Mouse (Mus musculus) myocyte (in vitro differentiated cells): ENCODE data around the gene Hnrnpf. TPM values are rescaled to one million over a fixed set of nuclear protein-coding genes. Genes with fewer than 3 reads are reported as not detected.

ENCODE experiments used
- H3K27me3 ChIP-seq: one replicate; pipeline ENCODE4 v1.6.1; 2011; ENCODE audit not compliant: control insufficient read depth, insufficient read depth, insufficient read length
- H3K36me3 ChIP-seq: one replicate; pipeline ENCODE4 v1.6.1; 2011; ENCODE audit not compliant: control insufficient read depth, insufficient read depth
- H3K4me2 ChIP-seq: one replicate; pipeline ENCODE4 v1.6.1; 2011; ENCODE audit warnings: low read depth, control low read depth
- H3K4me3 ChIP-seq: one replicate; pipeline ENCODE4 v1.5.1; 2011; ENCODE audit warnings: mild to moderate bottlenecking, control low read depth, moderate library complexity
- H3K79me2 ChIP-seq: one replicate; pipeline ENCODE4 v1.6.1; 2011; ENCODE audit not compliant: control insufficient read depth, insufficient read depth
- H3ac ChIP-seq: one replicate; pipeline ENCODE4 v1.6.1; 2011; ENCODE audit not compliant: control insufficient read depth, insufficient read length
- CEBPB ChIP-seq: IDR thresholded peaks from 2 replicates; pipeline ENCODE4 v1.6.1; 2011; ENCODE audit warnings: mild to moderate bottlenecking, moderate library complexity; ENCODE audit not compliant: poor library complexity, insufficient read depth, severe bottlenecking
- E2F4 ChIP-seq: IDR thresholded peaks from one replicate; pipeline ENCODE4 v1.6.1; 2011; ENCODE audit warnings: mild to moderate bottlenecking, control low read depth, moderate library complexity; ENCODE audit not compliant: insufficient read depth
- MAX ChIP-seq: IDR thresholded peaks from one replicate; pipeline ENCODE4 v1.6.1; 2011; ENCODE audit warnings: low read depth, mild to moderate bottlenecking, control low read depth
- MYOD1 ChIP-seq, 3 experiments: IDR thresholded peaks; one replicate each; pipeline ENCODE4 v1.6.1; 2011; ENCODE audit warnings: control low read depth in 2 of 3, low read depth in 2 of 3, mild to moderate bottlenecking in 2 of 3, moderate library complexity in 1 of 3; ENCODE audit not compliant: insufficient read length in 2 of 3, control insufficient read depth in 1 of 3
- MYOG ChIP-seq, 3 experiments: IDR thresholded peaks; one replicate each; pipeline ENCODE4 v1.6.1; 2011; ENCODE audit warnings: control low read depth in 2 of 3, low read depth in 2 of 3, mild to moderate bottlenecking in 2 of 3; ENCODE audit not compliant: insufficient read length in 2 of 3, control insufficient read depth in 1 of 3, insufficient read depth in 1 of 3
- POLR2A ChIP-seq: IDR thresholded peaks from one replicate; pipeline ENCODE4 v1.6.1; 2011; ENCODE audit warnings: low read depth, mild to moderate bottlenecking, control low read depth, moderate library complexity; ENCODE audit not compliant: insufficient read length
- POLR2AphosphoS2 ChIP-seq: IDR thresholded peaks from one replicate; pipeline ENCODE4 v1.6.1; 2011; ENCODE audit warnings: low read depth, control low read depth; ENCODE audit not compliant: insufficient read length
- REST ChIP-seq: IDR thresholded peaks from one replicate; pipeline ENCODE4 v1.6.1; 2011; ENCODE audit warnings: mild to moderate bottlenecking, control low read depth, moderate library complexity; ENCODE audit not compliant: insufficient read depth, insufficient read length
- SRF ChIP-seq: IDR thresholded peaks from one replicate; pipeline ENCODE4 v1.6.1; 2011; ENCODE audit warnings: low read depth; ENCODE audit not compliant: control insufficient read depth, insufficient read length
- TCF12 ChIP-seq: IDR thresholded peaks from one replicate; pipeline ENCODE4 v1.6.1; 2011; ENCODE audit warnings: mild to moderate bottlenecking, control low read depth; ENCODE audit not compliant: poor library complexity, insufficient read depth, severe bottlenecking
- TCF3 ChIP-seq: IDR thresholded peaks from one replicate; pipeline ENCODE4 v1.6.1; 2011; ENCODE audit warnings: low read depth, control low read depth; ENCODE audit not compliant: insufficient read length
- USF1 ChIP-seq: IDR thresholded peaks from one replicate; pipeline ENCODE4 v1.6.1; 2011; ENCODE audit warnings: low read depth, mild to moderate bottlenecking, control low read depth, moderate library complexity
- polyA plus RNA-seq: library from polyadenylated mRNA; unstranded; fragments of >200 nt; fragmentation: generic; extraction: Trizol; gene quantifications from one replicate; pipeline ENCODE4 v1.2.1, GENCODE M21; 2012; ENCODE audit warnings: missing spikeins

Hnrnpf gene
- polyA plus RNA-seq, 1 experiment, result 186 TPM

DNA sequence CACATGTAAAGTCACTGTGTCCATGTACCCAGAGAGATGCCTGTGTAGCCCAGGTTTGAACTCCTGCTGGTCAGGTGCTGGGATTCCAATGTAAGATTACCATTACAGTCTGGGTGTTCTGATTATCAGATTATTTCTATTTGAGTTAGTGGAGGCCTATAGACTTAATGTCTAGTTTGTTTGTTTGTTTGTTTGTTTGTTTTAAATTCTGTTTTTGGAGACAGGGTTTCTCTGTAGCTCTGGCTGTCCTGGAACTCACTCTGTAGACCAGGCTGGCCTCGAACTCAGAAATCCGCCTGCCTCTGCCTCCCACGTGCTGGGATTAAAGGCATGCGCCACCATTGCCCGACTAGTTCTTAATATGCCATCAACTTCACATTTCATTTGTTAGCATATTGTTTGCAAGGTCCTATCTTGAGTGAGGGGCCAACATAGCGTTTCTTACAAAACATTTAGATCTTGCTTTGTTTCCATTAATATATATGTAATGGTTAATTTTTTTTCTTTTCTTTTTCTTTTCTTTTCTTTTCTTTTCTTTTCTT is 10.1 kb downstream of the Hnrnpf start:
- TF ChIP-seq POLR2A (no peak), POLR2AphosphoS2 (no peak), MAX (no peak), MYOD1 (IDR thresholded peaks at IDR 0.05; ENCODE audit: control insufficient read depth in 1 of 3, insufficient read length in 2 of 3, low read depth in 2 of 3) (no peak), USF1 (no peak), E2F4 (no peak), TCF3 (no peak), REST (no peak), MYOG (IDR thresholded peaks at IDR 0.05; ENCODE audit: control insufficient read depth in 1 of 3, insufficient read depth in 1 of 3, insufficient read length in 2 of 3, low read depth in 2 of 3) (no peak)
- Histone ChIP-seq H3K36me3 (no peaks in the 10 kb centered on the region), H3ac (no peak overlapping the region), H3K27me3 (no peaks in the 10 kb centered on the region), H3K79me2 (peaks cover 89% of the 10 kb centered on the region), H3K4me3 (peak overlapping the region; percentile 96), H3K4me2 (peak overlapping the region; percentile 97)

DNA sequence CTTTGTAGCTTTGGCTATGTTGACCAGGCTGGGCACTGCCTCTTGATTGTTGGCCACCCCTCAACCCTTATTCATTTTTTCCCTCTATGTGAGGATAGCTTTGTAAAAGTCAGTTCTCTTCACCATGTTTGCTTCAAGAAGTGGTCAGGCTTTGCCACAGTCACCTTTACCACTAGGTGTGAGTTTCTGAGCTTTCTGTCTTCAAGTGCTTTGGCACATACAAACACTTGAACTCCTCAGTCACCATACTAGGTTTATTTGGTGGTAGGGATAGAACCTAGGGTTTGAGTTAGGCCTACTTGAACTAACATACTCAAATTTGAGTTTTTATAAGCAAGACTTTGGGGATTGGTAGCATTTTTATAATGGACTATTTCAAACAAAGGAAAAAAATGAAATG is 14.4 kb downstream of the Hnrnpf start:
- no peak overlapping the region for H3K4me2 ChIP-seq
- no peaks in the 10 kb centered on the region for H3K27me3 ChIP-seq
- TF ChIP-seq MAX (no peak), E2F4 (no peak), POLR2A (no peak), TCF12 (no peak), SRF (no peak), MYOG (IDR thresholded peaks at IDR 0.05; ENCODE audit: control insufficient read depth in 1 of 3, insufficient read depth in 1 of 3, insufficient read length in 2 of 3, low read depth in 2 of 3) (no peak), USF1 (no peak), MYOD1 (IDR thresholded peaks at IDR 0.05; ENCODE audit: control insufficient read depth in 1 of 3, insufficient read length in 2 of 3, low read depth in 2 of 3) (no peak), POLR2AphosphoS2 (no peak), TCF3 (no peak), CEBPB (no peak)
- no peak overlapping the region for H3ac ChIP-seq
- H3K4me3 ChIP-seq, result no peak overlapping the region
- peaks cover 100% of the 10 kb centered on the region for H3K79me2 ChIP-seq
- peaks cover 6% of the 10 kb centered on the region for H3K36me3 ChIP-seq

DNA sequence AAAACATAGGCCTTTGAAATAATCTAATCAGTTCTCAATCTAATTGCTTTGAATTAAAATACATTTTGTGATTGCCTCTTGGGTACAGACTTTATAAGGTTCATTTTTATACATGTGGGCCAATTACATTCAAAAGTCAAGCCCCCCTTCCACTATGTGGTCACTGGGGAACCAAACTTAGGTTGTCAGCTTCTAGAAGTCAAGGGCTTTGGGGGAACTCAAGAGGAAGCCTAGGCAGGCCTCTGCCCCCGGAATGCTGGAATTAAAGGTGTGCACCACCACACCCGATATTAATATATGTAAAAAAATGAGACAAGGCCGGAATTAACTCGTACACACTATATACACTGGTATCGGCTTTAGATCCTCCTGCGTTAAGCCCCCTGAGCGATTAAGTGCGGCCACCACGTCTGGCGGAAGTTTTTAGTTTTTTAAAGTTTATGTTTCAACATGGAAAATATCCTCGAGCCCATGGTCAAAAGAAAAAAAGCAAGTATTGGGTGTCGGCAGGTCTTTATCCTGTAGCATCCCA is 16.1 kb downstream of the Hnrnpf start:
- H3K4me2 ChIP-seq, result peak overlapping the region; percentile 85
- peaks cover 100% of the 10 kb centered on the region for H3K79me2 ChIP-seq
- H3K36me3 ChIP-seq, result peaks cover 9% of the 10 kb centered on the region
- no peak overlapping the region for H3ac ChIP-seq
- no peaks in the 10 kb centered on the region for H3K27me3 ChIP-seq
- TF ChIP-seq SRF, result no peak
- no peak for TF ChIP-seq MAX
- no peak for TF ChIP-seq MYOG (IDR thresholded peaks at IDR 0.05; ENCODE audit: control insufficient read depth in 1 of 3, insufficient read depth in 1 of 3, insufficient read length in 2 of 3, low read depth in 2 of 3)
- no peak for TF ChIP-seq E2F4
- H3K4me3 ChIP-seq, result peak overlapping the region; percentile 74

DNA sequence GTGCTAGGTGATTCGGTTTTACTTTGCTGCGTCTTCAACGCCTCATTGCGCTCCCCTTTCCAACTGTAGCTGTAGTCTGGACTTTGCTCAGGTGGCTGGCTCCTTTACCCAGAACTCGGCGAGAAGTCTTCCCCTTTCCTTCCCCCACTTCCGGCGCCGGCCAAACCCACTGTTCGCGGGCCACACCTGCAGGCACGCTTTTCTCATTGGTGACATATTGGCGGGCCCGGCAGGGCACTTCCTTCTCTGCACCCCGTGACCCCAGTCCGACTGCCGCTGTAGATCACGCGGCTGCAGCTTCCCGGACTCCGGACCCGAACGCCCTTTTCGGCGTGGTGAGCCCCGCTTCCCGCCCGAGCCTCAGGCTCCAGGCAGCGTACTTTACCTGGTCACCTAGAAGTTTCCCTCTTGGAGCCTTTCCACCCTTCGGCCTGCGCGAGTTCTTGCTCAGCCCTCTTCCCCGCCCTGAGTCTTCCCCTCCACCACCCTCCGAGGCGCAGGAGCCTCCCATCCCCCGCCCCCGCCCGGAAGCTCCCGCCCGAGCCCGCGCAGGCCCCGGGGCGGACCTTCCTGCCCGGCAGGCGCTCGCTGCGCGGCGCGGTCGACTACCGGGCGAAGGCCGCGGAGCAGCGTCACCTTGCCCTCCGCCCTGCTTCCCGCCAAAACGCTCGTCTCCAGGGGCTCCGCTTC is 16.8 kb downstream of the Hnrnpf start:
- peak overlapping the region; percentile 91 for H3K4me2 ChIP-seq
- peaks cover 15% of the 10 kb centered on the region for H3K36me3 ChIP-seq
- H3K4me3 ChIP-seq, result peak overlapping the region; percentile 74
- TF ChIP-seq CEBPB (no peak), POLR2A (peak; percentile 70), USF1 (peak; percentile 48), POLR2AphosphoS2 (peak; percentile 41)
- peaks cover 100% of the 10 kb centered on the region for H3K79me2 ChIP-seq
- H3ac ChIP-seq, result peak overlapping the region; percentile 45
- no peaks in the 10 kb centered on the region for H3K27me3 ChIP-seq

DNA sequence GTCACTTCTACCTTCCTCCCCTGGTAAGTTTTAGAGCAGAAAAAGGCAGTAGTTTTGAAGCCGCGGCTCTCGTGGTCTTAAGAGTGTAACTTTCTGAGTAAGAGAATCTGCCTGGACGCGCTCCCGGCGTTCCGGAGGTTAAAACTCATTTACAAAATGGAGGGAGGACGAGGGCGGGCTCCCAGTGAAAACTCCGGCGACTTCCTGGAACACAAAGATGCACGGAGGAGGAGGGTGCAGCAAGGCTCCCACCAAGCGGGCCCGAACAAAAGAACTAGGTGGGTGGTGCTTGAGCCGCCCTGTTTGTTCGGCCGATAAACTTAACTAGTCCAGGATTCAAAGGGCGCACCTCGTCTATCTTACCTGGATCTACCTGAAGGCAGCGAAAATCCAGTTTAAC is 17.5 kb downstream of the Hnrnpf start:
- peak overlapping the region; percentile 74 for H3K4me3 ChIP-seq
- TF ChIP-seq MYOG (IDR thresholded peaks at IDR 0.05; ENCODE audit: control insufficient read depth in 1 of 3, insufficient read depth in 1 of 3, insufficient read length in 2 of 3, low read depth in 2 of 3) (no peak), REST (no peak), SRF (no peak), E2F4 (no peak), TCF12 (no peak), CEBPB (no peak), POLR2A (no peak), USF1 (no peak), MAX (no peak), POLR2AphosphoS2 (no peak), TCF3 (no peak), MYOD1 (IDR thresholded peaks at IDR 0.05; ENCODE audit: control insufficient read depth in 1 of 3, insufficient read length in 2 of 3, low read depth in 2 of 3) (no peak)
- H3K4me2 ChIP-seq, result peak overlapping the region; percentile 91
- H3ac ChIP-seq, result peak overlapping the region; percentile 45
- H3K79me2 ChIP-seq, result peaks cover 100% of the 10 kb centered on the region
- H3K27me3 ChIP-seq, result no peaks in the 10 kb centered on the region
- peaks cover 20% of the 10 kb centered on the region for H3K36me3 ChIP-seq
